Mouse (Mus musculus): ENCODE measurements around the gene Plcl1.

DNA sequence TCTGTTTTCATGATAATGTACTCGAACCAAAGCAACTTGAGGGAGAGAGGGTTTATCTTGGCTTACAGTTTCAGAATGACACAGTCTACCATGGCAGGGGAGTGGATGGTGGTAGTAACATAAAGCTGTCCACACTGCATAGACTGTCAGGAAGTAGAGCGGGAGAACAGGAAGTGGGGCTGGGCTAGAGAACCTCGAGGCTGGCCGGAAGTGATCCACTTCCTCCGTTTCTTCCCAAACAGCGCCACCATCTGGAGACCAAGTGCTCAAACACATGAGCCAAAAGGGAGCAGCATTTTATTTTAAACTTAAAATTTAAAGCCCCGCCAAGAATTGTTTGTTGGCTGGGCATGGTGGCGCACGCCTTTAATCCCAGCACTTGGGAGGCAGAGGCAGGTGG is 68.0 kb downstream of the Plcl1 start:
- TF ChIP-seq CTCF (IDR thresholded peaks at IDR 0.05; ENCODE audit: control insufficient read depth, insufficient read depth, insufficient read length) (no peak), USF1 (IDR thresholded peaks at IDR 0.05; ENCODE audit: low read depth) (no peak), CEBPB (IDR thresholded peaks at IDR 0.05; ENCODE audit: low read depth) (no peak)
